Mouse (Mus musculus) ZHBTc4 (cell line): ENCODE measurements around the gene Ece2.
"Not testable (repeated sequence)": the region's sequence is repeated elsewhere in the genome, so short reads cannot be mapped to it uniquely, and the experiment has no call there.

Source experiments
- DNase-seq: peaks from one replicate; pipeline ENCODE4 v3.0.0-alpha.2; 2011; ENCODE audit warnings: low read depth, low spot score

Ece2 gene

DNA sequence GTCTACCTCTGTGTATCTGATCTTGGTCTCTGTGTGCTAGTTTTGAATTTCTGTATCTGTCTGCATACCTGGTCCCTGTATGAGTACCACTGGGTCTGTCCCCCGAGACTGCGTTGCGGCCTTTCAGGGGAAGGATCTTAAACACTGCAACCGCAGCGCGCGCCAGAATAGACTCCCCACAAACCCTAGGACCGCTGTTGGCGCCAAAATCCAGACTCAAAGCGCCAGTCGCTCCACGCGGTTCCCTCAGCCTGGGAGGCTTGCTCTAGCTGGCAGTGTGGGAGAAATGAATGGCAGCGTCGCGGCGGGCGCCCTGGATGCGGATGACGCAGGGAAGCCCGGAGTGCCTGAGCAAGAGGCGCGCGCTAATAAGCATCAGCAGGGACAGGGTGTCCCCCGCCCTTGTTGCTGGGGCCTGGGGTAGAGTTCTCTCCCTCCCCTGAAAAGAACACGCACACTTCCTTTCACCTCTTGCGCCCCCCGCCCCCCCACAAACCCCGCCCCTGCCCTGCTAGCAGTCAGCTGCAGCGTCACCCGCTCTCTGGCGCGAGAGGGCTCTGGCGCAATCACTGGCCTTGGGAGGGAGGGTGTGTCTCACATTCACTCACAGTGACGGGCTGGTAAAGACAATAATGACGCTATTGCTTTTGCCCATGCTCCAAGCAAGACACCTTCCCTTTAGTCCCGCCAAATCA is 7.5 kb upstream of the Ece2 start:
- DNase-seq, result peak; percentile 88

DNA sequence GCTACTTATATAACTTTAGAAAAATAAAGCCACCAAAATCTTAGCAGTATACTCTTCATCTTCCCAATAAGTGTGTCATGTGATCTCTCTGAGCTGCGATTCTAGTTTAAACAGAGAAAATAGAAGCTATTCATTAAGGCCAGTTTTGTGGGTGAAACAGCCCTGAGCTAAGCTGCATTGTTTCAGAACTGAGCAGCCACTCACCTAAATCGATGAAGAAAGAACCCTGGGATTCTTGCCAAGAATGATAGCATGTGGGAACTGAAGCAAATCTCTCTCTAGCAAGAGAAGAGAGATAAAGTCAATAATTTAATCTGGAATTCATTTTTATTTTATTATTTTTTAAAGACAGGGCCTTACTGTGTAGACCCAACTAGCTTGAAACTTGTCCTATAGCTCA is 6.4 kb upstream of the Ece2 start:
- no peak for DNase-seq

- no peak for DNase-seq
Observed at GRCm38 (mm10) chr16:20628871-20629391, 697 bp upstream of the Ece2 start.

DNA sequence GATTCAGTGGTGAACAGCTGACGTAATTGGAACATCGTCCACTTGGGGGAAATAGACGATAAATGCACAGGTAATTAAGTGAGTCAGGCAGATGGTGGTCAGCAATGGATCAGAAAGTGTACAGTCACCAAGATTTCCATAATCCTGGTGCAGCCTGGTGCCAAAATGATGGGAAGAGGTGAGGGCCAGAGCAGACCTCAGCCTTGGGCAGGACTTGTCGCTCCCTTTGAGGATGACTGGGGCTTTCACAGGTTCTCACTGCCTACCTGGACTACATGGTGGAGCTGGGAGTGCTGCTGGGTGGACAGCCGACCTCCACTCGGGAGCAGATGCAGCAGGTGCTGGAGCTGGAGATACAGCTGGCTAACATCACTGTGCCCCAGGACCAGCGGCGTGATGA is 7.8 kb downstream of the Ece2 start:
- DNase-seq, result no peak

GRCm38 (mm10) chr16:20638367-20638766 is 8.7 kb downstream of the Ece2 start:
- DNase-seq, result no peak

DNA sequence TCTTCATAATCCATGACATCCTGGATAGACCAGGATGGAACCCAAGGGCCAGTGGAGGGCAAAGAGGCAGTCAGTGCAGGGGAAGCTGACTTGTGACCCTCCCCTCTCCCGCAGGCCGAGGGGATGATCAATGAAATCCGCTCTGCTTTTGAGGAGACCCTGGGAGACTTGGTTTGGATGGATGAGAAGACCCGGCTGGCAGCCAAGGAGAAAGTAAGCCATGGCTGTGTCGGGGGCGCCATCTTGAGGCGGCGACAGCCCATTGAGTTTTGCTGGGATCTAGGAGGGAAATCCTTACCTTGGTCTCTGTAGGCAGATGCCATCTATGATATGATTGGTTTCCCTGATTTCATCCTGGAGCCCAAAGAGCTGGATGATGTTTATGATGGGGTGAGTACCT is 12.5 kb downstream of the Ece2 start:
- DNase-seq, result peak; percentile 72

GRCm38 (mm10) chr16:20643911-20644310 is 14.3 kb downstream of the Ece2 start:
- no peak for DNase-seq

DNA sequence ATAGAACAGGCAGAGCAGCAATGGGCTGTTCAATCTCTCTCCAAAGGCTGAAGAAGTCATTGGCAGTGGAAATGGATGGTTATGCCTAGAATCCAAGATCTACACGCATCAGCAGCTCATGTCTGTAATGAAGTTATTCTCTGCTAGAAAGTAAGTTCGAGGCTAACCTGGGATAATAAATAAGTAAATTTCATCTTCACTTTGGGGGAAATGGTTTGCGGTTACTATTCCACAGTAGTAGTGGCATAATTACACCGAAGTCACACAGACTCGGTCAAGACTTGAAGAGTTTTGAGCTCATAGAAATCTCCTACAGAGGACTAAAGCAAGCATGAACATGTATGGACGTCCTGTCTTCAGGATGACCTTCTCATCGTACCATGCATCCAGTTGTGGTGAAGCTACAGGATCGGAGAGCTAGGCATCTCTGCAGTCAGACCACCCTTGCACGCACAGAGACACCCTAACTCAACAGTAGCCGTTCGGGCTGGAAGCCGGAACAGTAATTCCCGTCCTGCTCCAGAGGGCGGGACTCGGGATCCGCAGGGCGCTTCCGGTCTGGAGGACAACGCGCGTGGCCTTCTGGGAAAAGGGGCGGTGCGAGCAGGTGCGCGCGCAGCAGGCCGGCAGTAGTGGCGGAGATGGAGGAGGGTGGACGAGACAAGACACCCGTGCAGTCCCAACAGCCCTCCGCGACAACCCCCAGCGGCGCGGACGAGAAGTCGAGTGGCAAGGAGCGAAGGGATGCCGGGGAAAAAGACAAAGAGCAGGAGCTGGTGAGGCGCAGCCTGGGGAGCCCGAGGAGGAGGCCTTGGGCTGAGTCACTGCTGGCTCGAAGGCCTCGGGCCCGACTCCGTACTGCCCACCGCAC is 21.7 kb downstream of the Ece2 start, which contains the start of gene Psmd2:
TSS of gene Psmd2 (plus strand) at position 577 of the 871 bp plus-strand sequence.
- peak; percentile 98 for DNase-seq

DNA sequence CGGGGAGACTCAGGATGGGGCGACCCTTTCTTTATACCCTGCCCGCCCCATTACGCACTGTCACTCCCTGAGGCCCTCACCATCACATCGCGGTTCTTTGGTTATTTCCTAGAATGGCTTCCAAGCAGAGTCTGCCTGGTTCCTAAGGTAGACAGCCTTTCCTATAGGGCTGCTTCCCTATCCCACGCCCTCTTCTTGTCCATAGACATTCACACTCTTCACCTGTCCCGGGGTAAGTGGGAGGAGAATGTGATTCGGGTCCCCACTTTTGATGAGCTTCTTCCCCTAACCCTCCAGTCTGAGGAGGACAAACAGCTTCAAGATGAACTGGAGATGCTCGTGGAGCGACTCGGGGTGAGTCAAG is 22.3 kb downstream of the Ece2 start:
- no peak for DNase-seq

GRCm38 (mm10) chr16:20653315-20653714 is 23.7 kb downstream of the Ece2 start:
- no peak for DNase-seq

DNA sequence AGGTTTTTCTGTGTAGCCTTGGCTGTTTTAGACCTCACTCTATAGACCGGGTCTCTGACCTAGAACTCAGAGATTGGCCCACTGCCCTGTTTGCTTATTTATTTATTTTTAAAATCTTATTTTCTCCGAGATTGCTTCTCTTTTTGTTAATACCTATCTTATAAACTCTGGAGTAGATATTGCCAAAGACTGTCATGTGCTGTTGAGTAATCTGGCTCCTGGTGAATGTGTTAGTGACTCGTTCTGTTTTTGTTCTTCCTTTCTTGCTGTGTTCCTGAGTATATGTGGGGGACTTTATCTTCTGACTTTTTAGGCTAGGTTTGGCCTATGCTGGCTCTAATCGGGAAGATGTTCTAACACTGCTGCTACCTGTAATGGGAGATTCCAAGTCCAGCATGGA is 28.0 kb downstream of the Ece2 start:
- no peak for DNase-seq

DNA sequence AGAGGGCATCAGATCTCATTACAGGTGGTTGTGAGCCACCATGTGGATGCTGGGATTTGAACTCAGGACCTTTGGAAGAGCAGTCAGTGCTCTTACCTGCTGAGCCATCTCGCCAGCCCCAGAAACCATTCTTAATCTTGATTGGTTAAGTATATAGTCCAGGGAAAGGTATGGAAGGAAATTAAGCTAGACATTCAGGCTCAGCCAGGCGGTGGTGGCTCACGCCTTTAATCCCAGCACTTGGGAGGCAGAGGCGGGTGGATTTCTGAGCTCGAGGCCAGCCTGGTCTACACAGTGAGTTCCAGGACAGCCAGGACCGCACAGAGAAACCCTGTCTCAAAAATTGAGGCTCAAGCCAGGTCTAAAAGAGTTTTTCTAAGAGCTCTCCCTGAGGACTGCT is 38.4 kb downstream of the Ece2 start, which contains the start of gene Eif4g1:
TSS of gene Eif4g1 (plus strand) at position 301 of the 400 bp plus-strand sequence.
- DNase-seq, result not testable (repeated sequence)

DNA sequence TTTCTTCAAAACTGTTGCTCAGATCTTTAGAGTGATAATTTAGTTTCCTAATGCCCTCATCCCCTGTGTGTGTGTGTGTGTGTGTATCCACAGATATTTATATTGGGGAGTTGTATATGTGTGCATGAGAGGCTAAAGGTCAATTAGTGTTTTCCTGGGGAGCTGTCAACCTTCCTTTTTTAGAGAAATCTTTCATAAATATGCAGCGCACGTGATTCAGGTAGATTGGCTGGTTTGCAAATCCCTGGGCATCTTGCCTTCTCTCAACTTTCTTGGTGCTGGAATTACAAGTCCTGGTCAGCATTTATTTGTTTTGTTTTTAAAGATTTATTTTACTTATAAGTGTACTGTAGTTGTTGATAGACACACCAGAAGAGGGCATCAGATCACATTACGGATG is 40.7 kb downstream of the Ece2 start:
- DNase-seq, result no peak

- peak; percentile 68 for DNase-seq
Observed at GRCm38 (mm10) chr16:20671886-20672285, 42.3 kb downstream of the Ece2 start.

- DNase-seq, result peak; percentile 98
Observed at GRCm38 (mm10) chr16:20672500-20672902, 42.9 kb downstream of the Ece2 start.

GRCm38 (mm10) chr16:20672965-20673705 is 43.5 kb downstream of the Ece2 start:
- peak; percentile 35 for DNase-seq

- peak; percentile 81 for DNase-seq
Observed at GRCm38 (mm10) chr16:20673706-20674303, 44.2 kb downstream of the Ece2 start.

GRCm38 (mm10) chr16:20675213-20675612 is 45.6 kb downstream of the Ece2 start:
- no peak for DNase-seq

GRCm38 (mm10) chr16:20676702-20677101 is 47.1 kb downstream of the Ece2 start:
- DNase-seq, result peak; percentile 36

GRCm38 (mm10) chr16:20677380-20677779 is 47.8 kb downstream of the Ece2 start:
- peak; percentile 56 for DNase-seq

GRCm38 (mm10) chr16:20677974-20678675 is 48.5 kb downstream of the Ece2 start:
- DNase-seq, result no peak
